Mouse (Mus musculus): Measurements from ENCODE around the gene Entpd1.

DNA sequence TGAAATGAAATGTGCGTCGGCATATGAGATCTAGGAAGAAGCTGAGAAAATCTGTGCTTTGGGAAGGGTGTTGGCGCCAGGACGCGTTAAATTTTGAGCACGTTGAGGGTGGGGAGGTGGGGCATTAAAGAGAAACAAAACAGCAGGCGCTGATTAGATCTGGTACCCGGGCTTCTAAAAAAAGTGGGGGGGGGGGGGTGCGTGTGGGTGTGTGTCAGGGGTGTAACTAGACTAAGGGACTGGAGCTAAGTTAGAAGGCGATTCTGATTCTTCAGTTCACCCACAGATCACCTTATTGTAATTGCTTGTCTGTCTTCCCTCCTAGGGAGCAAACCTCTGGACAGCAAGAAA, 22.7 kb upstream of the Entpd1 start:
- TF ChIP-seq JUND (IDR thresholded peaks at IDR 0.05; ENCODE audit: low read depth, low read length) (no peak), POLR2A (IDR thresholded peaks at IDR 0.05; ENCODE audit: control insufficient read depth in 1 of 2, insufficient read depth in 1 of 2, low read depth in 1 of 2, low read length in 2 of 2, poor library complexity in 1 of 2) (no peak), RAD21 (IDR thresholded peaks at IDR 0.05; ENCODE audit: low read depth, low read length) (no peak)
